Mouse (Mus musculus) MN1 (cell line): ENCODE measurements at regions not wholly inside any gene's neighbourhood (a gene's known extent, or its start where the extent isn't known, plus 50 kb on each side); places are given as distances from the start of the nearest gene placed in this dataset.

Source experiments
- DNase-seq: peaks from one replicate; pipeline ENCODE4 v3.0.0-alpha.2; 2016; ENCODE audit warnings: low spot score

DNA sequence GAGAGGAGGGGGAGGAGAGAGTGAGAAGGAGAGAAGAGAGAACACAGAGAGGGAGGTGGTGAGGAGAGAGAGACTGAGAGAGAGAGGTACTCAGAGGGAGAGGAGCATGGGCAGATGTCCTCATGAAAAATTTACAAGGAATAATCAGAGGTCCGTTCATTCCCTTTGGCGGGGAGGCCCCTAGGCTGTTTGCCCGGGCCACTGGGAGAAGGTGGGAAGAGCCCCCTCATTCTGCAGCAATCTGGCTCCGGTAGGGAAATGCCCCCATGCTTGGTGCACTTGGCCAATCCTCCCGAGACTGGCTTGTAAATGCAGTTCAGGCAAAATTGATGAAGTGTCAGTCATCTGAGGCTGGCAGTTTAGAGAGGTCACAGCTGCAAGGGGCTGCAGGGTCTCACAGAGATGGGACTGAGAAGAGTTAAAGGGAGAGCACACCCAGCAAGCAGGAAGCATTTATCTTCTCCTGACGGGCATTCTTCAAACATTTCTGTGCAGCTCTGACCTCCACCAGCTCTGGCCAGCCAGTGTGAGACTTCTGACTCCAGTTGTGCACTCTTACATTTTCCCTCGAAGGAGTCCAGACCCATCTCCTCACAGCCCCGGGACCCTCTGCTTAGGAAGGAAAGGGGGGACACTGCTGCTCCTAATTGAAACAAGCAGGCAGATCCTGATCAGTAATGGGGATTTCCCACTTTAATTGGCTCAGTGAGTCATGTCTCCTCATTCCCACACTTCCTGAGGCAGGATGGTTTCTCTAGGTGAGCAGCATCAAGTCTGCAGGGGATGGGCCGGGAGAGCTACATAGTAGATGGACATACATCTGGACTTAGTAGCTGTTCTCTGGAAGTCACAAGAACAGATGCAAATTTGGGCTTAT, 65.5 kb downstream of the Cmpk2 start:
- no peak for DNase-seq

DNA sequence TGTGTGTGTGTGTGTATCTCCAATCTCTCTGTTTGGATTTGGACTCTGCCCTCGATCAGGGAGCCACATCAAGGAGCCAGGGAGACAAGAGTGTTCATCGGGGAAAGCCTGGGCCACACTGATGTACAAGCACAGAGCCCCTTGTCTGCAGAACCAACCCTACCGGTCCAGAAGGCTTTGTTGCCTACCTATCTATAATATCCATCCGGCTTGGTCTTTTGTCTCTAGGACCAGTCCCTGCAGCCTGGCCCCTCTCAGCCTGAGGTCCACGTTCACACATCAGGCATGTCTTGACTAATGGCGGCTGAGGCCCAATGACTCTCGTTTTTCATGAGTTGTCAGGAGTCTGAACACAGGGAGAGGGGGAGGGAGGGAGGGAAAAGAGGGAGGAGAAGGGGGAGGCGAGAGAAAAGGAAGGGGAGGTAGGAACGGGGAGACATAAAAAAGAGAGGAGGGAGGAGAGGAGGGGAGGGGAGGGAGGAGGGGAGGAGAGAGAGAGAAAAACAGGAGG, 64.7 kb downstream of the Cmpk2 start:
- DNase-seq, result no peak

DNA sequence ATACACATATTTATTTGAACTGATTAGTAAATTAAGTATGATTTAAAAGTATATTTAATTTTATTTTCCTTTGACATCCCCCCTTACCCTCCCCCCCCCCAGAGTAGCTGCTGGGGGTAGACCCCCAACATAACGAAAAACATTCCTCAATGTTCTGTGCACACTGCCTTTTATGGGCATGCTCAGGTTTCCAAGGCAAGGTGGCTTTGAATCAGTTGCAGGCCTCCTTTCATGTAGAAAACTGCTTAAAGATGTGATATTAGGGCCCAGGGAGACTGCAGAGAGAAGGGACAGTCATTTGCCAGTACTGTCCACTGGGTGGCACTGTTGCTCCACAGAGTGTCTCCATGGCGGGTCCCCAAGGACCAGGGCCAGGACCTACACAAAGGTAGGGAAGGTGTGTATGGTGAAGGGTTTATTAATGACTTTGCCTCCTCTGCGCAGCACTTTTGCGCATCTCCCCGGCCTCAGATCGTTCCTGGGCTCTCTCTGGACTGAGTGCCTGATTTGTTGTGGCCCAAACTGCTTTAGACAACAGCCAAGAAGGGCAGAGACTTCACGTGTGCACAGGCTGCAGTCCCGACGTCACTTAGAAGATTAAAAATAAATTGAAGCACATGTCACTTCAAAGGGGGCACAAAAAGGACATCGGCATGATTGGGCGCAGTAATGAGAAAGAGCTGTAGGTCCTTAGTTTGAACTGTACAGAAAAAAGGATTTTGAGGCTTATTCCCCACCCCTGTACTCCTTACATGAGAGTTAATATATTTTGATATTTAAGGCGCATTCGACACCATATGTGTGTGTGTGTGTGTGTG, 64.0 kb downstream of the Cmpk2 start:
- peak; percentile 69 for DNase-seq

GRCm38 (mm10) chr12:26532076-26532475, 63.1 kb downstream of the Cmpk2 start:
- no peak for DNase-seq
